Mouse (Mus musculus) G1E (cell line): Measurements from ENCODE around the gene D430042O09Rik. TPM values are rescaled to one million over a fixed set of nuclear protein-coding genes. Genes with fewer than 3 reads are reported as not detected.

Experiments
- ATAC-seq: 2 replicates; pipeline ENCODE4 v1.8.0; 2016; ENCODE audit warnings: mild to moderate bottlenecking; ENCODE audit not compliant: insufficient number of reproducible peaks, poor library complexity, low FRiP score, severe bottlenecking; ENCODE audit errors: extremely low read depth
- DNase-seq: peaks from one replicate; pipeline ENCODE4 v3.0.0; 2012; ENCODE audit warnings: low spot score
- H3K27me3 ChIP-seq: 2 replicates; pipeline ENCODE4 v1.6.1; 2012; ENCODE audit warnings: mild to moderate bottlenecking, low read length, inconsistent platforms; ENCODE audit not compliant: insufficient read depth
- H3K36me3 ChIP-seq: replicated peaks from 2 replicates; pipeline ENCODE3; 2012; ENCODE audit warnings: mild to moderate bottlenecking, inconsistent platforms
- H3K4me1 ChIP-seq: 2 replicates; pipeline ENCODE4 v1.6.1; 2012; ENCODE audit warnings: low read depth, low read length, inconsistent platforms, mixed read lengths; ENCODE audit not compliant: insufficient read depth
- H3K4me3 ChIP-seq: 2 replicates; pipeline ENCODE4 v1.5.1; 2012; ENCODE audit warnings: low read depth, mild to moderate bottlenecking, inconsistent platforms, low read length, moderate library complexity, mixed read lengths
- H3K9me3 ChIP-seq: replicated peaks from 2 replicates; pipeline ENCODE4 v1.6.1; 2012; ENCODE audit warnings: inconsistent platforms
- CTCF ChIP-seq: IDR thresholded peaks from 2 replicates; pipeline ENCODE4 v1.5.1; 2012; ENCODE audit warnings: low read depth, low read length, inconsistent platforms, mixed read lengths
- GATA1 ChIP-seq: IDR thresholded peaks from 2 replicates; pipeline ENCODE4 v1.6.1; 2012; ENCODE audit warnings: borderline replicate concordance, low read length, inconsistent platforms, mixed read lengths
- GATA2 ChIP-seq: IDR thresholded peaks from 2 replicates; pipeline ENCODE4 v1.6.1; 2012; ENCODE audit warnings: low read depth, low read length, inconsistent platforms, borderline replicate concordance
- POLR2AphosphoS5 ChIP-seq: IDR thresholded peaks from 2 replicates; pipeline ENCODE4 v1.6.1; 2012; ENCODE audit warnings: low read depth, low read length, inconsistent platforms; ENCODE audit not compliant: insufficient replicate concordance
- TAL1 ChIP-seq: conservative IDR thresholded peaks from 2 replicates; pipeline ENCODE4 v1.6.1; 2012; ENCODE audit warnings: low read depth, low read length, inconsistent platforms, mixed read lengths
- polyA plus RNA-seq: library from polyadenylated mRNA; stranded (reverse); fragments of >175 nt; gene quantifications from 2 replicates; pipeline ENCODE4 v1.2.3, GENCODE M21; 2012
- total RNA-seq, 2 experiments: library from RNA; stranded (forward) in 1 of 2; stranded (reverse) in 1 of 2; fragments of 200-1000 nt in 1 of 2; fragments of >200 nt in 1 of 2; fragmentation: Nextera tagmentation in 1 of 2; gene quantifications; 2 replicates each; pipeline ENCODE4 v1.2.3; 2014 to 2017

The D430042O09Rik gene
- total RNA-seq (2014; fragmentation: Nextera tagmentation) (29.0 and 34.2 TPM in 2 replicates), total RNA-seq (2017) (15.4 and 17.6 TPM in 2 replicates), polyA plus RNA-seq (6.6 and 7.7 TPM in 2 replicates)

- peak within 1 kb of the TSS; percentile 95 for H3K4me3 ChIP-seq
- DNase-seq, result peak; percentile 98
- no peaks in the 10 kb centered on the region for H3K27me3 ChIP-seq
- TF ChIP-seq GATA1 (no peak), GATA2 (no peak), CTCF (no peak), TAL1 (no peak)
- peaks cover 40% of the 10 kb centered on the region for H3K4me1 ChIP-seq
- peaks cover 54% of the 10 kb centered on the region for H3K36me3 ChIP-seq
- no peaks in the 10 kb centered on the region for H3K9me3 ChIP-seq
- ATAC-seq, result peak; percentile 98
These were observed at the start of gene D430042O09Rik, which contains the start of gene Gtf3c1 for GRCm38 (mm10) chr7:125707593-125708022. Gene D430042O09Rik (plus strand): TSS chr7:125707888. Gene Gtf3c1 (minus strand): TSS chr7:125707780.

GRCm38 (mm10) chr7:125663654-125664053 is 44.0 kb upstream of the D430042O09Rik start:
- TF ChIP-seq GATA2 (no peak), CTCF (no peak), GATA1 (no peak), POLR2AphosphoS5 (no peak), TAL1 (no peak)
- no peak for ATAC-seq

GRCm38 (mm10) chr7:125670865-125671264 is 36.8 kb upstream of the D430042O09Rik start:
- ATAC-seq, result peak; percentile 94
- H3K27me3 ChIP-seq, result no peaks in the 10 kb centered on the region
- peak; percentile 61 for DNase-seq
- no peaks in the 10 kb centered on the region for H3K9me3 ChIP-seq
- H3K4me3 ChIP-seq, result peak overlapping the region; percentile 36; the same call in 1 of the 2 replicates
- H3K36me3 ChIP-seq, result peaks cover 100% of the 10 kb centered on the region
- H3K4me1 ChIP-seq, result peaks cover 64% of the 10 kb centered on the region
- no peak for TF ChIP-seq POLR2AphosphoS5
- TF ChIP-seq GATA2, result no peak
- TF ChIP-seq GATA1, result no peak
- TF ChIP-seq TAL1, result peak; percentile 91

More at GRCm38 (mm10) chr7:125663654-125664053, 44.0 kb upstream of the D430042O09Rik start:
- Histone ChIP-seq H3K9me3 (no peaks in the 10 kb centered on the region), H3K4me3 (no peak overlapping the region), H3K4me1 (no peaks in the 10 kb centered on the region), H3K36me3 (peaks cover 96% of the 10 kb centered on the region), H3K27me3 (no peaks in the 10 kb centered on the region)
- no peak for DNase-seq

- Histone ChIP-seq H3K4me3 (peak overlapping the region; percentile 36; the same call in 1 of the 2 replicates), H3K4me1 (peaks cover 64% of the 10 kb centered on the region), H3K9me3 (no peaks in the 10 kb centered on the region), H3K36me3 (peaks cover 100% of the 10 kb centered on the region), H3K27me3 (no peaks in the 10 kb centered on the region; the same call in 1 of the 2 replicates)
- no peak for TF ChIP-seq GATA2
- TF ChIP-seq GATA1, result no peak
- no peak for TF ChIP-seq POLR2AphosphoS5
- no peak for TF ChIP-seq TAL1
- TF ChIP-seq CTCF, result no peak
- DNase-seq, result no peak
- ATAC-seq, result no peak
These were observed 36.3 kb upstream of the D430042O09Rik start for GRCm38 (mm10) chr7:125671396-125671795.

GRCm38 (mm10) chr7:125674916-125675315 is 32.8 kb upstream of the D430042O09Rik start:
- no peaks in the 10 kb centered on the region; the same call in 1 of the 2 replicates for H3K27me3 ChIP-seq
- H3K36me3 ChIP-seq, result peaks cover 100% of the 10 kb centered on the region
- DNase-seq (no peak), ATAC-seq (no peak)
- peaks cover 55% of the 10 kb centered on the region for H3K4me1 ChIP-seq
- no peak for TF ChIP-seq POLR2AphosphoS5
- no peak for TF ChIP-seq TAL1
- no peak for TF ChIP-seq GATA2
- peak; percentile 73 for TF ChIP-seq CTCF
- H3K4me3 ChIP-seq, result no peak overlapping the region
- H3K9me3 ChIP-seq, result no peaks in the 10 kb centered on the region

- DNase-seq, result no peak
- H3K4me1 ChIP-seq, result peaks cover 17% of the 10 kb centered on the region
- H3K36me3 ChIP-seq, result peaks cover 94% of the 10 kb centered on the region
- H3K9me3 ChIP-seq, result no peaks in the 10 kb centered on the region
- no peak for ATAC-seq
- TF ChIP-seq POLR2AphosphoS5 (no peak), CTCF (no peak), GATA1 (no peak), GATA2 (no peak), TAL1 (no peak)
- no peaks in the 10 kb centered on the region; the same call in 1 of the 2 replicates for H3K27me3 ChIP-seq
- H3K4me3 ChIP-seq, result no peak overlapping the region
These were observed 28.9 kb upstream of the D430042O09Rik start for GRCm38 (mm10) chr7:125678756-125679155.

- Histone ChIP-seq H3K9me3 (no peaks in the 10 kb centered on the region), H3K4me1 (peaks cover 9% of the 10 kb centered on the region; the same call in 1 of the 2 replicates), H3K4me3 (no peak overlapping the region), H3K27me3 (no peaks in the 10 kb centered on the region; the same call in 1 of the 2 replicates), H3K36me3 (peaks cover 93% of the 10 kb centered on the region)
- DNase-seq (no peak), ATAC-seq (no peak)
- TF ChIP-seq CTCF, result no peak
- TF ChIP-seq POLR2AphosphoS5, result no peak
- no peak for TF ChIP-seq GATA2
These were observed 27.8 kb upstream of the D430042O09Rik start for GRCm38 (mm10) chr7:125679936-125680335.
